Mouse (Mus musculus) embryonic facial prominence, embryonic 13.5 days (tissue): ENCODE measurements around the gene Ric8b. TPM values are rescaled to one million over a fixed set of nuclear protein-coding genes. Genes with fewer than 3 reads are reported as not detected.

Experiments
- ATAC-seq: fragments of 200-750 bp; cut with Nextera tagmentation; 2 replicates; pipeline ENCODE4 v1.8.0; 2017; ENCODE audit warnings: low read depth; ENCODE audit not compliant: insufficient number of reproducible peaks, insufficient read depth, low FRiP score, low TSS enrichment
- H3K27ac ChIP-seq: fragments of 300-500 bp; sonication (generic); 2 replicates; pipeline ENCODE4 v1.5.1; 2015; ENCODE audit warnings: moderate library complexity, mild to moderate bottlenecking, inconsistent platforms
- H3K27me3 ChIP-seq: fragments of 300-500 bp; sonication (generic); 2 replicates; pipeline ENCODE4 v1.6.1; 2015; ENCODE audit warnings: mild to moderate bottlenecking, inconsistent platforms
- H3K36me3 ChIP-seq: fragments of 300-500 bp; sonication (generic); 2 replicates; pipeline ENCODE4 v1.6.1; 2015; ENCODE audit warnings: mild to moderate bottlenecking, inconsistent platforms
- H3K4me1 ChIP-seq: fragments of 300-500 bp; sonication (generic); 2 replicates; pipeline ENCODE4 v1.6.1; 2015; ENCODE audit warnings: inconsistent platforms
- H3K4me2 ChIP-seq: fragments of 300-500 bp; sonication (generic); 2 replicates; pipeline ENCODE4 v1.6.1; 2015; ENCODE audit warnings: moderate library complexity, mild to moderate bottlenecking, inconsistent platforms
- H3K4me3 ChIP-seq: fragments of 300-500 bp; sonication (generic); 2 replicates; pipeline ENCODE4 v1.5.1; 2015; ENCODE audit warnings: mild to moderate bottlenecking, inconsistent platforms
- H3K9ac ChIP-seq: fragments of 300-500 bp; sonication (generic); 2 replicates; pipeline ENCODE4 v1.6.1; 2015; ENCODE audit warnings: mild to moderate bottlenecking, inconsistent platforms
- H3K9me3 ChIP-seq: fragments of 300-500 bp; sonication (generic); 2 replicates; pipeline ENCODE4 v1.6.1; 2016; ENCODE audit warnings: inconsistent platforms
- WGBS: fragments of 180-500 bp; shearing (Covaris S2); methylation state at CpG from one replicate; pipeline ENCODE4 v1.1.7; 2015; ENCODE audit warnings: mixed read lengths; 5-methylcytosine and 5-hydroxymethylcytosine counted together
- polyA plus RNA-seq: library from polyadenylated mRNA; unstranded; fragments of >200 nt; fragmentation: Nextera tagmentation; extraction: Ambion mirVana; gene quantifications from 2 replicates; pipeline ENCODE4 v1.2.1, GENCODE M21; 2015

Ric8b gene
- polyA plus RNA-seq, 1 experiment from 2014 or later = 23.0 TPM

GRCm38 (mm10) chr10:85048008-85048407, 130.6 kb downstream of the Ric8b start:
- Histone ChIP-seq H3K27ac (no peak overlapping the region), H3K4me2 (no peak overlapping the region), H3K27me3 (0 out of 2 replicates have a peak, but pooled peaks cover 6% of the 10 kb centered on the region), H3K9me3 (no peaks in the 10 kb centered on the region), H3K4me1 (peaks cover 10% of the 10 kb centered on the region), H3K4me3 (no peak overlapping the region), H3K36me3 (no peaks in the 10 kb centered on the region), H3K9ac (no peak overlapping the region)
- WGBS = 93% methylated on average over 8 of the region's 8 CpGs
- ATAC-seq = no peak

GRCm38 (mm10) chr10:85050668-85051208, 133.3 kb downstream of the Ric8b start:
- Histone ChIP-seq H3K27me3 (no peaks in the 10 kb centered on the region), H3K27ac (no peak overlapping the region)

GRCm38 (mm10) chr10:85052451-85052850, 135.0 kb downstream of the Ric8b start:
- H3K4me2 ChIP-seq = no peak overlapping the region
- H3K27ac ChIP-seq = no peak overlapping the region
- no peaks in the 10 kb centered on the region for H3K27me3 ChIP-seq
- no peak for ATAC-seq
- H3K4me1 ChIP-seq = no peaks in the 10 kb centered on the region
- no peaks in the 10 kb centered on the region for H3K36me3 ChIP-seq
- 44% methylated on average over 4 of the region's 4 CpGs for WGBS
- no peaks in the 10 kb centered on the region for H3K9me3 ChIP-seq
- no peak overlapping the region for H3K9ac ChIP-seq
- H3K4me3 ChIP-seq = no peak overlapping the region

More at GRCm38 (mm10) chr10:85050668-85051208, 133.3 kb downstream of the Ric8b start:
- ATAC-seq = no peak
- H3K9me3 ChIP-seq = no peaks in the 10 kb centered on the region
- no peak overlapping the region for H3K4me2 ChIP-seq
- no peaks in the 10 kb centered on the region for H3K4me1 ChIP-seq
- WGBS = 57% methylated on average over 4 of the region's 4 CpGs
- H3K9ac ChIP-seq = no peak overlapping the region
- H3K4me3 ChIP-seq = no peak overlapping the region
- no peaks in the 10 kb centered on the region for H3K36me3 ChIP-seq

GRCm38 (mm10) chr10:85054876-85055275, 137.5 kb downstream of the Ric8b start:
- no peaks in the 10 kb centered on the region for H3K9me3 ChIP-seq
- 86% methylated on average over 2 of the region's 2 CpGs for WGBS
- no peak overlapping the region for H3K9ac ChIP-seq
- no peak overlapping the region for H3K4me3 ChIP-seq
- H3K36me3 ChIP-seq = no peaks in the 10 kb centered on the region
- no peak overlapping the region for H3K27ac ChIP-seq
- no peaks in the 10 kb centered on the region for H3K27me3 ChIP-seq
- no peak for ATAC-seq
- no peaks in the 10 kb centered on the region for H3K4me1 ChIP-seq
- no peak overlapping the region for H3K4me2 ChIP-seq

Other genes with a start within 250 kb of the Ric8b start
- gene Rfx4, start 161.6 kb upstream of the Ric8b start, polyA plus RNA-seq = 0.19 and 0.44 TPM in 2 replicates
- 1.2 and 1.4 TPM in 2 replicates for gene Fhl4, start 184.9 kb downstream of the Ric8b start, polyA plus RNA-seq
- gene Tmem263, start 185.0 kb downstream of the Ric8b start, polyA plus RNA-seq = 110 and 123 TPM in 2 replicates
- 22.7 and 23.5 TPM in 2 replicates for gene Mterf2, start 210.4 kb downstream of the Ric8b start, polyA plus RNA-seq